Mouse (Mus musculus) lung, adult 2 months (tissue): ENCODE results near the gene Fli1.

Experiments used
- CTCF ChIP-seq: fragments of 200-500 bp; IDR thresholded peaks from 2 replicates; pipeline ENCODE4 v1.5.1; 2011; ENCODE audit warnings: mild to moderate bottlenecking, low read length, control low read depth; ENCODE audit not compliant: insufficient read depth
- POLR2A ChIP-seq: fragments of 200-500 bp; IDR thresholded peaks from 2 replicates; pipeline ENCODE4 v1.6.1; 2011; ENCODE audit warnings: low read depth, mild to moderate bottlenecking, control low read depth, low read length, borderline replicate concordance; ENCODE audit errors: extremely low read depth

- TF ChIP-seq CTCF (no peak), POLR2A (no peak)
Measured at GRCm38 (mm10) chr9:32535201-32535955, 7.3 kb downstream of the Fli1 start.
